In the genomic region with DNA sequence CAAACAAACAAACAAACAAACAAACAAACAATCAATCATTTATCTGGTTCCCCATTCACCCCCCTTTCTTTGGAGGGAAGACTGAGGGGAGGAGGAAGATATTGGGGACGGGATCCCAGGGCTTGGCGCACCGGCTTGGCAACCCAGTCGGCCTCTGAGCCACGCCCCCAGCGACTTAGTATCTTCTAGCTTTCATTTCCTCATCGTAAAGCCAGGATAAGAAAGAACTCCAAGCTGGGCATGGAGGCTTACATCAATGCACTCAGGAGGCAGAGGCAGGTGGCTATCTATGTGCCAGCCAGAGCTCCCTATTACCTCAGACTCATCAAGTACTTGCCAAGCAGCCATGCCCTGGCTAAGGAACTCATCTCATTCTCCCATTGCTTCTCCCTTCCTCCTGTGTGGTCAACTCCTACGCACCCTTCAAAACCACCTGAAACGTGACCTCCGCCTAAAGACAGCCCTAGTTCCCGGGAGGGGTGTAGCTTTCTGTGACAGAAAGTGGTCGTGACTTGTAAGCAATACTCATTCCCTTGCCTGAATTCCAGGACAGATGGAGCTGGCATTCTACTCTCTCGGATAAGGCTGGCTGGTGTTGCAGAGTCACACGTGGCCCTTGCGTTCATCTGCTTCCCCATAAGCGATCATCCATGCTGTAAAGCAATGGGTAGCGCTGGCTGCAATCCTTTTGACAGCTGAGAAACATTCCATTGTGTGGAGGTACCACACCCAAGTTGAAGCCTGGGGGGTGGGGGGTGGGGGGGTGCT, we compare ENCODE assay signal across 8 mouse cellular contexts. TPM values are rescaled to one million over a fixed set of nuclear protein-coding genes. Genes with fewer than 3 reads are reported as not detected.
DNase-seq lines count a peak whose midpoint lies in the region; ATAC-seq and TF ChIP-seq lines count a peak whose summit lies in the region.

No protein-coding gene starts in this region.

- peak overlapping the region; percentile 55 for H3K4me3 ChIP-seq in kidney, embryonic 15.5 days (replicated peaks)
- no peak overlapping the region for H3K4me3 ChIP-seq in kidney, adult 2 months (ENCODE audit: insufficient read depth, low read depth, low read length)
- H3K4me3 ChIP-seq in hindbrain, embryonic 10.5 days: peak overlapping the region; percentile 60
- peak overlapping the region; percentile 92 for H3K4me3 ChIP-seq in megakaryocyte, embryonic 14.5 days (replicated peaks)

- no peaks in the 10 kb centered on the region for H3K9me3 ChIP-seq in kidney, embryonic 15.5 days (replicated peaks)
- H3K9me3 ChIP-seq in hindbrain, embryonic 10.5 days: no peaks in the 10 kb centered on the region
- H3K9me3 ChIP-seq in megakaryocyte, embryonic 14.5 days: peaks cover 13% of the 10 kb centered on the region; the same call in 1 of the 2 replicates

- no peak for TF ChIP-seq CTCF in kidney, adult 2 months (conservative IDR thresholded peaks at IDR 0.05; ENCODE audit: insufficient read depth, insufficient read length, low read depth, low read length)

- H3K36me3 ChIP-seq in kidney, embryonic 15.5 days: no peaks in the 10 kb centered on the region
- no peaks in the 10 kb centered on the region for H3K36me3 ChIP-seq in kidney, adult 2 months (ENCODE audit: control insufficient read depth, insufficient read depth, low read length)
- no peaks in the 10 kb centered on the region for H3K36me3 ChIP-seq in hindbrain, embryonic 10.5 days
- no peaks in the 10 kb centered on the region for H3K36me3 ChIP-seq in megakaryocyte, embryonic 14.5 days (replicated peaks; ENCODE audit: low read length)

- WGBS in kidney, embryonic 15.5 days: 11% methylated on average over 17 of the region's 17 CpGs
- 21% methylated on average over 17 of the region's 17 CpGs for WGBS in kidney, adult 2 months
- WGBS in hindbrain, embryonic 10.5 days: 16% methylated on average over 17 of the region's 17 CpGs

- peaks cover 50% of the 10 kb centered on the region for H3K4me1 ChIP-seq in kidney, embryonic 15.5 days
- peaks cover 11% of the 10 kb centered on the region; the same call in 1 of the 2 replicates for H3K4me1 ChIP-seq in kidney, adult 2 months (ENCODE audit: control insufficient read depth, insufficient read depth, low read length)
- H3K4me1 ChIP-seq in hindbrain, embryonic 10.5 days (replicated peaks): peaks cover 40% of the 10 kb centered on the region
- H3K4me1 ChIP-seq in megakaryocyte, embryonic 14.5 days: peaks cover 69% of the 10 kb centered on the region

- H3K27ac ChIP-seq in kidney, embryonic 15.5 days: no peak overlapping the region
- no peak overlapping the region for H3K27ac ChIP-seq in kidney, adult 2 months (ENCODE audit: insufficient read depth, low read depth, low read length)
- H3K27ac ChIP-seq in hindbrain, embryonic 10.5 days: no peak overlapping the region

- no peak overlapping the region for H3K9ac ChIP-seq in kidney, embryonic 15.5 days

- no peak for TF ChIP-seq POLR2A in kidney, adult 2 months (IDR thresholded peaks at IDR 0.05; ENCODE audit: low read depth, low read length)

- no peak for DNase-seq in kidney, adult 2 months
- DNase-seq in ZHBTc4 (ENCODE audit: low read depth, low spot score): peak; percentile 75
- no peak for DNase-seq in hindbrain, embryonic 10.5 days (ENCODE audit: low spot score)
- DNase-seq in left cerebral cortex, adult 11 months (ENCODE audit: low spot score): no peak
- DNase-seq in kidney, postnatal 14 days: no peak
- no peak for DNase-seq in layer of hippocampus, adult 9-10 months (ENCODE audit: low spot score)

- H3K4me2 ChIP-seq in kidney, embryonic 15.5 days: peak overlapping the region; percentile 92

- ATAC-seq in kidney, embryonic 15.5 days (replicated peaks; ENCODE audit: low FRiP score): no peak

- H3K27me3 ChIP-seq in kidney, embryonic 15.5 days: 0 out of 2 replicates have a peak, but pooled peaks cover 6% of the 10 kb centered on the region
- no peaks in the 10 kb centered on the region for H3K27me3 ChIP-seq in kidney, adult 2 months (replicated peaks; ENCODE audit: control insufficient read depth, insufficient read depth, low read length)
- peaks cover 81% of the 10 kb centered on the region for H3K27me3 ChIP-seq in hindbrain, embryonic 10.5 days (ENCODE audit: insufficient read depth, poor library complexity, severe bottlenecking)
- H3K27me3 ChIP-seq in megakaryocyte, embryonic 14.5 days (replicated peaks): peaks cover 41% of the 10 kb centered on the region

RNA-seq across cellular contexts. Expression of a gene that starts 5.5 kb away (rescaled TPM):
- polyA plus RNA-seq in kidney, embryonic 15.5 days (2015; fragmentation: Nextera tagmentation; extraction: Ambion mirVana): 27.7 and 29.0 TPM in 2 replicates
- polyA plus RNA-seq in kidney, adult 2 months (2012; rRNA removed): 19.1 and 23.4 TPM in 2 replicates
- 44.8 and 54.5 TPM in 2 replicates for polyA plus RNA-seq in hindbrain, embryonic 10.5 days (2016; fragmentation: Nextera tagmentation; extraction: Ambion mirVana)
- 12.8 and 13.0 TPM in 2 replicates for polyA plus RNA-seq in megakaryocyte, embryonic 14.5 days (2012; ENCODE audit: insufficient read depth, low replicate concordance)

RNA-seq across cellular contexts. Expression of a gene that starts 5.9 kb away (rescaled TPM):
- 18.6 and 19.4 TPM in 2 replicates for polyA plus RNA-seq in kidney, embryonic 15.5 days (2015; fragmentation: Nextera tagmentation; extraction: Ambion mirVana)
- polyA plus RNA-seq in kidney, adult 2 months (2012; rRNA removed): 19.7 and 20.8 TPM in 2 replicates
- polyA plus RNA-seq in hindbrain, embryonic 10.5 days (2016; fragmentation: Nextera tagmentation; extraction: Ambion mirVana): 9.3 and 11.1 TPM in 2 replicates
- polyA plus RNA-seq in megakaryocyte, embryonic 14.5 days (2012; ENCODE audit: insufficient read depth, low replicate concordance): 156 and 517 TPM in 2 replicates
